Mouse (Mus musculus): ENCODE measurements around the gene Cyb561d1. TPM values are rescaled to one million over a fixed set of nuclear protein-coding genes. Genes with fewer than 3 reads are reported as not detected.

The Cyb561d1 gene
- total and polyA plus RNA-seq, 3 experiments = 2.2 to 4.1 (median 2.6) TPM

GRCm38 (mm10) chr3:108210771-108211139 is 9.7 kb upstream of the Cyb561d1 start, which contains the start of gene Atxn7l2:
Gene Atxn7l2, minus strand, starts transcription at chr3:108210934.
- Histone ChIP-seq H3K9ac (ENCODE audit: insufficient read depth, low read depth) (peak within 1 kb of the TSS; percentile 80), H3K79me2 (replicated peaks; ENCODE audit: control insufficient read depth, extremely low read depth, insufficient read depth, poor library complexity, severe bottlenecking) (no peaks in the 10 kb centered on the region), H3K4me3 (replicated peaks in 1 of 3; ENCODE audit: low read depth in 2 of 3, low read length in 2 of 3, poor library complexity in 1 of 3) (peak within 1 kb of the TSS; percentile 60 to 80 (median 70)), H3K27ac (ENCODE audit: insufficient read depth, low read depth) (no peak within 1 kb of the TSS), H3K4me2 (ENCODE audit: insufficient read depth, low read depth, poor library complexity, severe bottlenecking) (peak within 1 kb of the TSS; percentile 69), H3K27me3 (replicated peaks) (peaks cover 41% of the 10 kb centered on the region), H3K9me3 (replicated peaks; ENCODE audit: low read length) (no peaks in the 10 kb centered on the region), H3K4me1 (ENCODE audit: control insufficient read depth in 1 of 2, insufficient read depth in 2 of 2) (peaks cover 5 to 20% of the 10 kb centered on the region in 2 experiments; a peak in 3 of 4 replicates), H3K36me3 (replicated peaks in 1 of 2; ENCODE audit: control insufficient read depth in 1 of 2, insufficient read depth in 1 of 2, low read length in 1 of 2) (peaks cover 3 to 27% of the 10 kb centered on the region in 2 experiments)
- in situ Hi-C loops (cut with MboI; ENCODE audit: low pct_ligation_motif_present, low pct_unique_long_range_greater_than_20kb, low sequenced_read_pairs) (no loop called here), dilution Hi-C loops (cut with MboI; ENCODE audit: extremely low pct_ligation_motif_present, extremely low pct_unique_long_range_greater_than_20kb, low sequenced_read_pairs) (no loop called here)
- peak; percentile 58 for DNase-seq (ENCODE audit: extremely low read depth)
- TF ChIP-seq SMC3 (IDR thresholded peaks at IDR 0.05; ENCODE audit: low read depth, low read length) = no peak
- peak; percentile 36; the same call in 1 of the 2 replicates for TF ChIP-seq CHD2 (IDR thresholded peaks at IDR 0.05; ENCODE audit: low read length)
- peak; percentile 7; the same call in 1 of the 2 replicates for TF ChIP-seq HCFC1 (IDR thresholded peaks at IDR 0.05; ENCODE audit: low read depth, low read length)
- no peak for TF ChIP-seq NELFE (IDR thresholded peaks at IDR 0.05; ENCODE audit: low read depth, low read length)
- TF ChIP-seq MXI1 (IDR thresholded peaks at IDR 0.05; ENCODE audit: low read depth, low read length) = 0 out of 2 replicates have a peak, but pooled peaks have one; percentile 45
- TF ChIP-seq CTCF (conservative IDR thresholded peaks at IDR 0.05 in 1 of 2, IDR thresholded peaks at IDR 0.05 in 1 of 2; ENCODE audit: low read depth in 2 of 2, low read length in 2 of 2) = peak in 1 of 2 experiments; percentile 39; a peak in 2 of 4 replicates

DNA sequence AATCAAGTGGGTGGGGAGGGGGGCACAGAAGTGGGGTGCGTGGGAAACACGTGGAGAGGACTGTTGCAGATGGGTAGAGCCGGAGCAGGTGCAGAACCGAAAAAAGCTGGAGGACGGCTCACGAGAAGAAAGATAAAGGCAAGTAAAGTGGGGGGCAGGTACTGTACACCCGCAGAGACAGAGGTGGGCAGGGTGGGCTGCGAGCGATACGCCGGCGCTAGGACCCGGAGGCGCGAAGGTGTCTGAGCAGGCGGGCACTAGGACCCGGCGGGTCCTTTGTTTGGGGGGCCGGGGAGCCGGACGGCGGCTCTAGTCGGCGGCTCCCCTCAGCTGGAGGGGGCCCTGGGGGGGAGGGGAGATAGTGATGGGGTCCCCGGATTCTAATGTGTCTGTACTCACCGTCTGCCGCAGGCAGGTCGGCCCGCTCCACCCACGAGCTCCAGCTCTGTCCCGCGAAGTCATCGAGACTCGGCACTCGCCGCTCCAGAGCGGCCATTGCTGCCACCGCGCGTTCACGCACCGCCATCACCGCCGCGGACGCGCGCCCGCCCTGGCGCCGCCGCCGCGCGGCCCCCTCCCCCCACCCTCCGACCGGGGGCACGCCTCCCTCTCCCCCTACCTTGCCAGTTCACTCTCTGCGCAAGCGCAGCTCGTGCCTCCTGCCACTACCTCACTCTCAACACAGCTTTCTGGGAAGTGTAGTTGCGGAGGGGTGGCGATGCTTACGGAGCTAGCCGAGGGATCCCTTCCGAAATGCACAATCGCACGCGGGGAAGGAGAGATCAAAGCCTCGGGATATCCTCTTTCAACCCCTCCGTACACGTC is 9.1 kb upstream of the Cyb561d1 start:
- Histone ChIP-seq H3K36me3 (replicated peaks in 1 of 2; ENCODE audit: control insufficient read depth in 1 of 2, insufficient read depth in 1 of 2, low read length in 1 of 2) (peaks cover 9 to 33% of the 10 kb centered on the region in 2 experiments), H3K4me3 (replicated peaks in 1 of 3; ENCODE audit: low read depth in 2 of 3, low read length in 2 of 3, poor library complexity in 1 of 3) (peak overlapping the region; percentile 60 to 80 (median 70)), H3K9me3 (replicated peaks; ENCODE audit: low read length) (no peaks in the 10 kb centered on the region), H3K27ac (ENCODE audit: insufficient read depth, low read depth) (no peak overlapping the region), H3K4me1 (ENCODE audit: control insufficient read depth in 1 of 2, insufficient read depth in 2 of 2) (peaks cover 5 to 20% of the 10 kb centered on the region in 2 experiments; a peak in 3 of 4 replicates), H3K4me2 (ENCODE audit: insufficient read depth, low read depth, poor library complexity, severe bottlenecking) (peak overlapping the region; percentile 69), H3K27me3 (replicated peaks) (peaks cover 40% of the 10 kb centered on the region), H3K79me2 (replicated peaks; ENCODE audit: control insufficient read depth, extremely low read depth, insufficient read depth, poor library complexity, severe bottlenecking) (no peaks in the 10 kb centered on the region), H3K9ac (ENCODE audit: insufficient read depth, low read depth) (peak overlapping the region; percentile 80)
- dilution Hi-C loops (cut with MboI; ENCODE audit: extremely low pct_ligation_motif_present, extremely low pct_unique_long_range_greater_than_20kb, low sequenced_read_pairs) = no loop called here
- DNase-seq (ENCODE audit: extremely low read depth) = peak; percentile 97
- in situ Hi-C loops (cut with MboI; ENCODE audit: low pct_ligation_motif_present, low pct_unique_long_range_greater_than_20kb, low sequenced_read_pairs) = loop anchor here (5.0 kb wide), 1 partner anchor 43 kb away; no protein-coding TSS in a partner anchor
- TF ChIP-seq CHD2 (IDR thresholded peaks at IDR 0.05; ENCODE audit: low read length) (no peak; the same call in 1 of the 2 replicates), PAX5 (IDR thresholded peaks at IDR 0.05; ENCODE audit: low read length) (no peak), SMC3 (IDR thresholded peaks at IDR 0.05; ENCODE audit: low read depth, low read length) (no peak), NRF1 (IDR thresholded peaks at IDR 0.05; ENCODE audit: low read depth, low read length) (peak; percentile 94), POLR2AphosphoS2 (IDR thresholded peaks at IDR 0.05; ENCODE audit: low read depth, low read length) (no peak), USF1 (IDR thresholded peaks at IDR 0.05; ENCODE audit: low read depth, low read length) (no peak), MAX (IDR thresholded peaks at IDR 0.05; ENCODE audit: low read length) (0 out of 2 replicates have a peak, but pooled peaks have one; percentile 62), MAFK (IDR thresholded peaks at IDR 0.05; ENCODE audit: insufficient replicate concordance, low read length) (no peak), ELF1 (IDR thresholded peaks at IDR 0.05; ENCODE audit: low read depth, low read length) (no peak), RCOR1 (conservative IDR thresholded peaks at IDR 0.05; ENCODE audit: low read depth, low read length) (no peak), MEF2A (IDR thresholded peaks at IDR 0.05; ENCODE audit: borderline replicate concordance, low read depth, low read length) (no peak), KAT2A (IDR thresholded peaks at IDR 0.05; ENCODE audit: insufficient replicate concordance, low read length) (peak; percentile 57; the same call in 1 of the 2 replicates), USF2 (conservative IDR thresholded peaks at IDR 0.05; ENCODE audit: low read depth, low read length) (no peak), MAZ (IDR thresholded peaks at IDR 0.05; ENCODE audit: low read depth, low read length) (peak; percentile 77), ZC3H11A (IDR thresholded peaks at IDR 0.05; ENCODE audit: low read depth, low read length) (no peak), NELFE (IDR thresholded peaks at IDR 0.05; ENCODE audit: low read depth, low read length) (peak; percentile 83), JUN (IDR thresholded peaks at IDR 0.05; ENCODE audit: insufficient read depth, low read depth, low read length) (no peak), TBP (conservative IDR thresholded peaks at IDR 0.05; ENCODE audit: low read depth, low read length) (0 out of 2 replicates have a peak, but pooled peaks have one; percentile 64), POLR2A (IDR thresholded peaks at IDR 0.05; ENCODE audit: low read depth, low read length) (peak; percentile 81), CTCF (conservative IDR thresholded peaks at IDR 0.05 in 1 of 2, IDR thresholded peaks at IDR 0.05 in 1 of 2; ENCODE audit: low read depth in 2 of 2, low read length in 2 of 2) (no peak), HCFC1 (IDR thresholded peaks at IDR 0.05; ENCODE audit: low read depth, low read length) (peak; percentile 83), ZNF384 (IDR thresholded peaks at IDR 0.05; ENCODE audit: low read depth, low read length) (no peak), CHD1 (IDR thresholded peaks at IDR 0.05; ENCODE audit: low read depth, low read length) (no peak), ETS1 (conservative IDR thresholded peaks at IDR 0.05; ENCODE audit: low read depth, low read length) (no peak), BHLHE40 (IDR thresholded peaks at IDR 0.05; ENCODE audit: low read depth, low read length) (peak; percentile 55), MYC (IDR thresholded peaks at IDR 0.05; ENCODE audit: low read depth, low read length) (peak; percentile 84), IRF4 (IDR thresholded peaks at IDR 0.05; ENCODE audit: low read depth, low read length) (no peak), UBTF (IDR thresholded peaks at IDR 0.05; ENCODE audit: low read depth, low read length) (no peak)
